Mouse (Mus musculus) splenic B cell, adult 2 months (primary cell): ENCODE results near the gene Tfap2a.

Source experiments
- DNase-seq: peaks from one replicate; pipeline ENCODE4 v3.0.0-alpha.2; 2011; ENCODE audit warnings: low read depth, low spot score
- H3K27me3 ChIP-seq: 2 replicates; pipeline ENCODE4 v1.6.1; 2012; ENCODE audit warnings: mild to moderate bottlenecking, low read length, moderate library complexity, mixed read lengths; ENCODE audit not compliant: control insufficient read depth, poor library complexity, insufficient read depth, severe bottlenecking
- H3K36me3 ChIP-seq: 2 replicates; pipeline ENCODE4 v1.6.1; 2012; ENCODE audit warnings: mild to moderate bottlenecking, low read length, moderate library complexity, mixed read lengths; ENCODE audit not compliant: control insufficient read depth, poor library complexity, insufficient read depth, severe bottlenecking

Gene Tfap2a

GRCm38 (mm10) chr13:40728626-40728990 is 9.6 kb downstream of the Tfap2a start:
- Histone ChIP-seq H3K36me3 (no peaks in the 10 kb centered on the region), H3K27me3 (peaks cover 2% of the 10 kb centered on the region; the same call in 1 of the 2 replicates)
- DNase-seq: no peak

GRCm38 (mm10) chr13:40727731-40728625 is 10.2 kb downstream of the Tfap2a start:
- Histone ChIP-seq H3K27me3 (peaks cover 5% of the 10 kb centered on the region), H3K36me3 (no peaks in the 10 kb centered on the region)
- no peak for DNase-seq

- H3K36me3 ChIP-seq: no peaks in the 10 kb centered on the region
- DNase-seq: no peak
- H3K27me3 ChIP-seq: peaks cover 3% of the 10 kb centered on the region
These were observed 12.3 kb downstream of the Tfap2a start for GRCm38 (mm10) chr13:40725924-40726323.

GRCm38 (mm10) chr13:40723598-40723920 is 14.6 kb downstream of the Tfap2a start:
- Histone ChIP-seq H3K27me3 (peaks cover 3% of the 10 kb centered on the region), H3K36me3 (no peaks in the 10 kb centered on the region)
- no peak for DNase-seq

DNA sequence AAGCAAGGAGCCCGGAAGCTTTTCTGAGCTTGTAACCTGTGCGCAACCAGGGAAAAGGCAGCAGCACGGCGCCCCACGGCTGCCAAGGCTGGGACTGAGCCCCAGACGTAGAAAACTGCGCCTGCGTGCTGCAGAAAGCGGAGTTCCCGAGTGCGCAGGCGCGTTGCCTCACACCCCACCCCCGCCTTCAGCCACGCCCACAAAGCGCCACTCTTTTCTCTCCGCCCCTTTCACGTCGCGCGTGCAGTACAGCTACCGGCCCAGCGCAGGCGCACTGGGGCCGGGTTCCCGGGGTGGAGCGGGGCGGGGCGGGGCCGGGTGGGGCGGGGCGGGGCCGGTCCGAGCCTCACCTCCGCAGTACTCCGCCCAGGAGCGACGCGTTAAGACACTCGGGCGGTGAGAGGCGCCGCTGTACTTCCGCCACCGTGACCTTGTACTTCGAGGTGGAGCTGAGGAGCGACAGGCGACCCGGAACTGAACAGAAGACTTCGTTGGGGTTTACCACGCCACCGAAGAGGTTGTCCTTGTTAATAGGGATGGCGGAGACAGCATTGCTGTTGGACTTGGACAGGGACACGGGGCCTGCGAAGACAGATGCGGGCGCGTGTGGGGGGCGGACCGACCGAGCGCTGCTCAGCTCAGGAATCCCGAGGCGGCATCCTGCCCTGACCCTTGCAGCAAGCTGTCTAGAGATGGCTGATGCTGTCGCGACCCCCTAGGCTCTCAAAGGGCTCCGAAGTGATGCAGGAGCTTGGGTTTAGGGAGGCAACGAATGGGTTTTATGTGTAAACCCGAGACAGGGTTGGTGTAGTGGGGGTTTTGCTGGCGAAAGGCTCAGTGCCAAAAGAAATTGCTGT is 15.2 kb downstream of the Tfap2a start:
- peak; percentile 76 for DNase-seq
- H3K27me3 ChIP-seq: peaks cover 3% of the 10 kb centered on the region

DNA sequence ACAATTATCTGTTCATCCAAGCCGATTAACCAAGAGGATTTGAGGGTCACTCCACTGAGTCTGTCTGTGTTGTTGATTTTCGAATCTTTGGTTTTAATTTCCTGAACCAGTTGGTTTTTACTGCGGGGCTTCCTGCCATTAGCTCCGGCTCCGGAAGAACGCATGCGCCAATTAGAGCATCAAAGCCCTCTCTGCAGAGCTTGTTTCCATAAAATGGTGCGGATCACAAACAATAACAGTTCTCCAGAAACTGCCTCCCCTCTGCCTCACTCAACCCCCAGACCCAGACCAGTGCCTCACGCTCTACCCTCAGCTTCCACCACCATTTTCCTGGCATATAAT is 18.5 kb downstream of the Tfap2a start:
- DNase-seq: no peak
- peaks cover 5% of the 10 kb centered on the region for H3K27me3 ChIP-seq
- H3K36me3 ChIP-seq: no peaks in the 10 kb centered on the region

More for the DNA sequence above, 15.2 kb downstream of the Tfap2a start:
- H3K36me3 ChIP-seq: no peaks in the 10 kb centered on the region

- no peaks in the 10 kb centered on the region for H3K36me3 ChIP-seq
- H3K27me3 ChIP-seq: peaks cover 5% of the 10 kb centered on the region
- DNase-seq: no peak
These were observed 19.0 kb downstream of the Tfap2a start for GRCm38 (mm10) chr13:40719066-40719740.

DNA sequence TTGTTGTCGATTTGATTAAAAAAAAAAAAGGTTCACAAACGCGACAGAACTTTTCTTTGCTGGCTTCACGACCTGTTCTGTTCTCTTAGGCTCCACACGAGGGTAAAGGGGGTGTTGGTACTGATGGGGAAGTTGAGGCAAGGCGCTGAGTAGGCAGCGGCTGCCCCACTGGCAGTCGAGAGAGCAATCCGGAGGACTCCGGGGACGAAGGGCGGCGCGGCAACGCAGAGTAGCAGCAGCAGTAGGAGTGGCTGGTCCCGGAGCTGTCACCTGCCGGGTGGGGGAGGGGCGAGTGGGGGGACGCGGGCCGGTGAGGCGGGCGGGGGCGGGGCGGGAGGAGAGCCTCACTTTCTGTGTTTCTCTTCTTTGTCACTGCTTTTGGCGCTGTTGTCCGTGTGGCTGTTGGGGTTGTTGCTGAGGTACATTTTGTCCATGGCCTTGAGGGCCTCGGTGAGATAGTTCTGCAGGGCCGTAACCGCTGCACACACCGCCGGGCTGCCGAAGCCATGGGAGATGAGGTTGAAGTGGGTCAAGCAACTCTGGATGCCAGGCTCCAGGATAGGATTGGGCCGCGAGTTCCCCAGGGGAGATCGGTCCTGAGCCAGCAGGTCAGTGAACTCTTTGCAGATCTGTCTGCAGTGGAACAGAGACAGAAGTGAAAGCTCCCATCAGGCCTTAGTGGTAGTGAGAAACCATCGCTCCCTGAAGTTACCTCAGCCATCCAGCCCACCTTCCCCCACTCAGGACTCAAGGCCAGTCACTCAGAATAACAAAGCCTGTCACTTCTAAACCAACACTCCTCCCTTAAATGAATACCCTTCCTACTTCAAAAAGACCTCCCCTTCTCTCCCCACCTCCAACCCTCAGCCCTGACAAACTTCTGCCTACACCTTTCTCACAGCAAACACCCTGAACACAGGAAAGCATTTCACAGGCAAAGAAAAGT is 21.1 kb downstream of the Tfap2a start:
- no peak for DNase-seq
- H3K27me3 ChIP-seq: peaks cover 2% of the 10 kb centered on the region; the same call in 1 of the 2 replicates
- H3K36me3 ChIP-seq: no peaks in the 10 kb centered on the region

GRCm38 (mm10) chr13:40714531-40714930 is 23.6 kb downstream of the Tfap2a start:
- DNase-seq: no peak
- Histone ChIP-seq H3K27me3 (peaks cover 2% of the 10 kb centered on the region), H3K36me3 (no peaks in the 10 kb centered on the region)

DNA sequence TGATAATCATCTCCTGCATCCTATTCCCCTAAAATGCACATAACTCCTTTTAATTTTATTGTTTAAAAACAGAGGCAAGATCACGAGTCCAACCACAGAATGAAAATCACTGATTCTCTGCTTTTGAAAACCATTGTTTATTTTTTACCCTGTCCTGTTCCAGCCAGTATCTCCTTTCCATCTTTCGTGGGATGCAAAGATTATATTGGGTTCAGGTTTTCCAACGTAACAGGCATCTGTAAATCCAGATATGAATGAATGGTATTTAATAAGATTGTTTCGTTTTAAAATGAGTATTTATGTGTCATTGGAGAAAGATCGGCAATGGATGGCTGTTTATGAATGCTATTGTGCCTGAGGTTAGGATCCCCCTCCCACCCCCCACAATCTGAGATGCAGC is 24.5 kb downstream of the Tfap2a start:
- Histone ChIP-seq H3K27me3 (peaks cover 2% of the 10 kb centered on the region), H3K36me3 (no peaks in the 10 kb centered on the region)
- DNase-seq: no peak

GRCm38 (mm10) chr13:40713241-40713640 is 24.9 kb downstream of the Tfap2a start:
- Histone ChIP-seq H3K36me3 (no peaks in the 10 kb centered on the region), H3K27me3 (peaks cover 2% of the 10 kb centered on the region)
- DNase-seq: no peak

DNA sequence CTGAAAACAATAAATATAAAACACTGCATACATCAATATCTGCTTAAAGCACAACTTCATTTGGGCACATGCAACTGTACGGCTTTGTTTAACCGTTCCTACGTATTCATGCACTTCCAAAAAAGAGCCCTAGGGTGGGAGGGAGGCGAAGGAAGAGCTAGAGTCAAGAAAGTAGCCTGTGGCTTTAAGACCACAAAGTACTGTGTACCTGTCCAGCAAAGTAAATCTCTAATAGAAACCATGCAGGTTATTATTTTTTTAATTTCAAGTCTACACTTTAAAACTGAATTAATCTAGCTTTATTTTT is 25.7 kb downstream of the Tfap2a start:
- no peak for DNase-seq
- Histone ChIP-seq H3K27me3 (peaks cover 2% of the 10 kb centered on the region), H3K36me3 (no peaks in the 10 kb centered on the region)

DNA sequence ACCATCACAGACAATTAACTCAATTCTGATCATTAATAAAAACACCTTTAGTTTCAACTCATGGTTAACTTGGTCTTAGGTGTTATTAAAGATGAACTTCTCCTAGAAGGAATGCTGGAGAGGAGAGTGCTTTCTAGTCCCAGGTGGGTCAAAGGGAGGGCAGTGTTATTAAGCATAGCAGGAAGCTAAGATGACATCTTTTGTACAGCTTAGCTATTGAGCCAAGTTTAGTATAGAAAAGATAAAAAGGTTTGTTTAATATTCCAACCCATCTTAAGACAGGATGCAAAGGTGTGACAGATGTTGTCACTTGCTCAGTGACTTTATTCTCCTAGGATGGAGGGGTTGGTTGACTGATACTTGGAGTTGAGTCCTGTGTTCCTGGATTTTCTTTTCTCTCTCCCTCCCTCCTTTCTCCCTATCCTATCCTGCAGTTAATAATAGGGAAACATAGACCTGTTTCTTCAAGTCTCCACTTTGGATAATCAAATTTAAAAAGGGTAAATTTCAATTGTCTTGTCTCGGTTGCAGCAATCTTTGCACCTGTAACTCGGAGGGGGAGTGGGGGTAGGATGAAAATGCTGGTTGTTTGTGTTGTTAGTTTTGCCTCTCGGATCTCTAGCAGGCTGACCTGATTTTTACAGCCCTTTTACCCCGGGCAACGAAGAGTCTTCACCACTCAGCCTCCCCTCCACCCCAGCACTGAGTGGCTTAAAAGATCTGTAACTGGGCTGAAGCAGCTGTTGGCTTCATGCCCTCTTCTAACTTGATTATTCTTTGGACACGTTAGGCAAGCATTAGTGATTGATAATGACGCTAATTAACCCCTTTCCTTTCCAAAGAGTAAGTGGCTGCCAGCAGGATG is 26.3 kb downstream of the Tfap2a start:
- DNase-seq: no peak
- Histone ChIP-seq H3K36me3 (no peaks in the 10 kb centered on the region), H3K27me3 (peaks cover 2% of the 10 kb centered on the region)

DNA sequence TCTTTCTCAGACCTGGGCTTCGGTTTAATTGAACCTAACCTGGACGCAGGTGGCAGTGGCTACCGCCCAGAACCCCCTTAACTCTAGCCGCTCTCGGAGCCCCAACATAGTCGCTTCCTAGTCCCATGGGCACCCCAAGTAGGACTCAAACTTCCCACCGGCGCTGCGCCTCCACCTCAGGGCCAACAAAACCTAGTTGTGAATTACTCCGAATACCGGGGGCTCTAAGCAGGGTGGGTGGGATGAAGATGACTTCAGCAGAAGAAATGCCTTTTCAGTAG is 28.2 kb downstream of the Tfap2a start:
- H3K27me3 ChIP-seq: peaks cover 2% of the 10 kb centered on the region

More for the DNA sequence above, 28.2 kb downstream of the Tfap2a start:
- DNase-seq: no peak
- H3K36me3 ChIP-seq: no peaks in the 10 kb centered on the region
